Mouse (Mus musculus) kidney, adult 2 months (tissue): Measurements from ENCODE around the gene Ttc29.

Experiments
- CTCF ChIP-seq: fragments of 200-500 bp; conservative IDR thresholded peaks from 2 replicates; pipeline ENCODE4 v1.5.1; 2011; ENCODE audit warnings: low read depth, mild to moderate bottlenecking, control low read depth, low read length, moderate library complexity, mixed read lengths; ENCODE audit not compliant: insufficient read depth, insufficient read length
- POLR2A ChIP-seq: fragments of 200-500 bp; IDR thresholded peaks from one replicate; pipeline ENCODE4 v1.6.1; 2011; ENCODE audit warnings: low read depth, low read length, control low read depth

DNA sequence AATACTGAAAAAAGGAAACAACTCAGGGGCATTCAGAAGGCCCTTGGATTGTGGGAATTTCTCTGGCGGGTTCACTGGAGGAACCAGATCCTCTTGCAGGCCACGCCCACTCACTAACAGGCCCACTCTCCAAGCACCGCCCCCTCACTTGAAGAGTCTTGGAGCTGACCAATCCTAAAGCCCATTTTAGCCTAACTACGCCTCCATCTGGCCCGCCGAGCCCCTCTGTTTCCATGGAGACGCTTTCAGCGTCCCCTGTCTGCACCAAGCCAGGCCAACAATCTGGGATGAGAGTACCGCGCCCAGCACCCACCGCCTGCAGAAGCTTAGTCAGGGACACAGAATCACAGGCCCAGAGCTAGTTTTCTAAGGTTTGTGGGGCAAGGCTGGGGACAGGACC is at the start of gene Ttc29:
- TF ChIP-seq POLR2A (no peak), CTCF (no peak)
